Mouse (Mus musculus) adrenal gland, postnatal 36 days (tissue): ENCODE data around the gene Stat3. TPM values are rescaled to one million over a fixed set of nuclear protein-coding genes. Genes with fewer than 3 reads are reported as not detected.
A peak's percentile ranks its signal among the peaks of the same experiment; 100 is the strongest.

Source experiments
- DNase-seq, 2 experiments: peaks; one replicate each; pipeline ENCODE4 v3.0.0; 2021; ENCODE audit warnings: mixed read lengths in 1 of 2
- total RNA-seq, 2 experiments: library from RNA; stranded (reverse); gene quantifications; 2 replicates each; pipeline ENCODE4 v1.2.3; 2021

Gene Stat3
- total RNA-seq, 2 experiments from 2014 or later: 74.2 to 109 TPM

GRCm38 (mm10) chr11:100855178-100855577 is 84.2 kb downstream of the Stat3 start:
- DNase-seq: no peak

- no peak for DNase-seq
Measured at GRCm38 (mm10) chr11:100854268-100854667, 85.1 kb downstream of the Stat3 start.

DNA sequence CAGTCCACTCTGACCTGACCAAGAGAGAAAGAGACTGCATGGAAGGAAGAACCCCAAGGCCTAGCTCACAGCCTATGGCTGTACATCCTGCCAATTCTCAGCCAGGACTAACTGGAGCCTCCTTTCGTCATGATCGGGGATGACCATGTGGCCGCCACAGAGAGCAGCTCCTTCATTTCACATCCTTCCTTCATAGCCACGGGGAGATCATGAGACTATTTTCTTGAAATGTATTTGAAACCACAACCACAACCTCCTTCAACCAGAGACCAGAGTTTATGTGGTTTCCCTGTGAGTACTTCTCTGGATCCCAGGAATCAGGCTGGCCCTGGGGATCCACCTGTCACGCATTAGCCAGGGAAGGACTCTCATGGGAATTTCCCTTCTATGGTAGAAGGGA is 86.3 kb downstream of the Stat3 start:
- DNase-seq: no peak

GRCm38 (mm10) chr11:100852088-100852487 is 87.3 kb downstream of the Stat3 start:
- DNase-seq: no peak

DNA sequence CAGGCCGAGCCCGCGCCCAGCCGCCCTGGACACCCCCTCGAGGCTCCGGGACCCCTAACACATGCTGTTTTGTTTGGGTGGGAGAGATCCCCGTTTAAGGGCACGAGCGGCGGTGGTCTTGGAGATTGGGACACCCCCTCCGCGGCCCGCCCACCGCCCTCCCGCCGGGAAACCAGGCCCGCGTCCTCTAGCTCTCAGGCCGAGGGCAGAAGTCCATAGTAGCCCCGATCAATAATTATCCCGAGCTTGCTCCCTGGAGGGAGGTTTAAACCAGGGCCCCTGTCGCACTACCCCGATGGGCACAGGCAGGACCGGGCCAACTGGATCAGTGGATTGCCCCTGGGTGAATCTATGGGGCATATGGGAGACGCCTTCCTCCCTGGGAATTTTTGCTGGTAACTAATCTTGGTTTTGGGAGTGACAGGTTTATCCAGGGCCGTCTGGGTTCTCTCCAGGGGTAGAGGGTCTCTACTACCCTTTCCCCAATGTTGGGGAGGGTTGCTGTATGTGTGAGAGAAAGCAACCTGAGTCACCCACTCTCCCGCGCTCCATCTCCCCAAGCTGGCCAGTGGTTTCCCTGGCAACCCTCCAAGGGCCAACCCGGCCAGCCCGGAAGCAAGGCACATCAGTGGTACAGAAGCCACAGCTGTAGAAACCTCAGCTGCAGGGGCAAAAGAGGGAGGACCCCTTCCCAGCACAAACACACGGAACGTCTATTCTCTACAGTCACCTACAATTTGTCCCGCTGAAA is 88.4 kb downstream of the Stat3 start:
- DNase-seq: peak; percentile 90 to 91

GRCm38 (mm10) chr11:100850038-100850777 is 89.1 kb downstream of the Stat3 start, which contains the start of gene Stat5b:
Gene Stat5b, minus strand, starts transcription at chr11:100850724.
- DNase-seq: peak; percentile 82 to 93

DNA sequence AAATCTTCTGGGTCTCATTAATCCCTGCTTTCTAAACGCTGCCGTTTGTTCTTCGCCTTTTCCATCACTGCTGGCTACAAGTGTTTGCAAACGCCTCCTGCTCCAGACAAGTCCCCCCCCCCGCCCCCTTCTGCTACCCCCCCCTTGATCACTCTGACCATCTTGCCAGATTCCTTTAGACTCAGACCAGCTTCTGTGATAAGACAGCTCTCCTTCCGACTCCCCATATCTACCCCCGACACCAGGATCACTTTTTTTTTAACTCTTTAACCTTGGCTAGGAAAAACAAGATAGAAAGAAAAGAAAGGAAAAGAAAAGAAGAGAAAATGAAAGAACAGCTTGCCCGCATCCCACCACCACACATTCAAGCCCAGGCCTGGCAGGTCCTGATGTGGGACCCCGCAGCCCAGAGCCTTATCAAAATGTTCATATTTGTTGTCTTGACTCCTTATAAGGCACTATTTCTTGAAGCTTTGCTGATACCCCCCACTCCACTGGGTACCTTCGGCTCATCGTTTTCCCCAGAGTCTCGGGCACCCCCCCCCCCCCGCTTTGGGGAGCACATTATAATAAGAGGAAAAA is 89.8 kb downstream of the Stat3 start:
- no peak for DNase-seq

DNA sequence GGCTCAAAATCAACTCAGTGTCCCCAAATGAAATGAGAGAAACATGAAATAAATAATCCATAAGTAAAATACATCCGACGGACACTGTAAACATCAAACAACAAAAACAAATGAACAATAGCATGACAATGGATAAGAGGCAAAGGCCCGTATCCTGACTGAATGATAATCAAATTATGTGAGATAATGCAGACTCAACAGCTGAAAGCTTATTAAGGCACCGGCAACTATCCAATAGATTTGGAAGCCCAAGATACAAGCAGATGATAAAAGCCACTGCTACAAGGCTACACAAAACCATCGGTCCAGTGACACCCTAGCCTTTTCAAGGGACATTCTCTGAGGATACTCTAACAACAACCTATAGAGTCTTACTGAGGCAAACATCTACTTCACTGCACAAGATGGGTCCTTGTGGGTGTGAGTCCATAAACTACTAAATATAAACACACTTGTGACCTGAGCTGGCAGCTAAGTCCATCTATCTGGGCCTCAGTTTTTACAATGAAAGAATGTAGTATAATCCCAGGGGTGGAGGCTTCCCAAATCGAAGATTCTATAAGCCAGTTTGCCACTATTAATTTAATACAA is 90.5 kb downstream of the Stat3 start:
- DNase-seq: no peak

GRCm38 (mm10) chr11:100848080-100848479 is 91.3 kb downstream of the Stat3 start:
- no peak for DNase-seq

DNA sequence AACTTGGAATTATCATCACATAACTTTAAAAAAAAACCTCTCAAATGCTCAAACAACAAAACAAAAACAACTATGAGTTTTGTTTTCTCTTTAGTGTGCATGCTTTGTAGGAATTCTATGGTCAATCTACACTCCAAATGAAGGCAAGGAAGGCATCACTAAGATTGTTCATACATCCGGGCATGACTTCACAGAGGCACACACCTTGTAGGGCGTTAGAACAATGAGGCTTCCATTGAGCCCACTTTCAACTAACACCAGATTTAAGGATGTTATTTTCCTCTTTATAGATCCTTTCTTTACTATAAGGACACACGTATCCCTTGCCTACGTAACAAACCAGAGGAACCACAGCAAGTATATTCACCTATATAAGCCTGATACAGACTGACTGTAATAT is 91.8 kb downstream of the Stat3 start:
- no peak for DNase-seq

- no peak for DNase-seq
Measured at GRCm38 (mm10) chr11:100845793-100846192, 93.5 kb downstream of the Stat3 start.

- DNase-seq: no peak
Measured at GRCm38 (mm10) chr11:100844121-100844520, 95.2 kb downstream of the Stat3 start.

- DNase-seq: peak in 1 of 2 experiments; percentile 37
Measured at GRCm38 (mm10) chr11:100843070-100843669, 96.2 kb downstream of the Stat3 start.

DNA sequence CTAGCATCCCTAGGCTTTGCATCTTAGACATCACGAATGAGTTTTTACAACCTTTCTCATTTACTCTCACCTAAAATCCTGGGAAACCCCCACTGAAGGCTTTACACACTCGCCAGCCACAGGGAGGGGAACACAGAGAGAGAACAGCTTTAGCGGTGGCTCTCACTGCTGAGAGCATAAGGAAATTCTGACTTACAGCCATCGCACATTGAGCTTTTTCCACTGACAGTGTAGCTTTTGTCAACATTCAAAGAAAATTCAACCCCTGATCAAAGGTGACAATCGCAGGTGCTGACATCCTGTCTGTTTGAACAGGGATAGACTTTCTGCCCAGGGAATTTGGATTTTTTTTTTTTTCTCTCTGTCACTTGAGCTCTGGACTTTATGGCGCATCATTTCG is 97.3 kb downstream of the Stat3 start:
- DNase-seq: no peak

GRCm38 (mm10) chr11:100840866-100841265 is 98.5 kb downstream of the Stat3 start:
- peak in 1 of 2 experiments; percentile 48 for DNase-seq

DNA sequence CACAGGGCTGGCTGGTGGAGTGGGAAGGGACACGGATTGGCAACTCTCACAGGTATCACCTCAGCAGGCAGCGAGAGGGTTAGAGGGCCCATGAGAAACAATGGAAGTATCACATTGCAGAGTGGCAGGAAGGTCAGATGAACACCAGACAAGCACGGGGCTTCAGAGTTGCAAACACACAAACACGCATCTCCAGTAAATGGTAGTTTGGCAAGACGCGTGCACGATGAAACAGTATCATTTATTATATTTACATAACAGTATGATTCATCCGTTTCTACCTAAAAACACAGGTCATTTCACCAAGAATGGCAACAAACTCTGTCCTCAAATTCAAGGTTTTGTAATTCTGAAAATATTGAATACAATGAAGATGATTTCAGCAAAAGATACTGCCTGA is 99.8 kb downstream of the Stat3 start:
- DNase-seq: no peak

DNA sequence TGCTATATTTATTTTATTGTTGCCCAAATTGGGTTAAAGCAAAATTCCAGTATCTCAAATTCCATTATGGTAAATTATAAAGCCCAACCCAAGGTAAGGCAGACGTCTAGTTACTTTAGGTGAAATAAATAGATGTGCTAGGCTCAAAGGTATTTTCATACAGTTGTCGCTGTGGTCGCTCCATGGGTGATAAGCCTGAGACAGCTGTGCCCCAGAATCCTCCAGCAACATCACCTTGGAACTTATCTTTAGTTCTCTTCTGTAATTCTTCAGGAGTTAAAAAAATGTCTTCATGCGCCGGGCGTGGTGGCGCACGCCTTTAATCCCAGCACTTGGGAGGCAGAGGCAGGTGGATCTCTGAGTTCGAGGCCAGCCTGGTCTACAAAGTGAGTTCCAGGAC is 100.4 kb downstream of the Stat3 start:
- no peak for DNase-seq

GRCm38 (mm10) chr11:100836923-100837702 is 102.2 kb downstream of the Stat3 start:
- no peak for DNase-seq
